Mouse (Mus musculus): ENCODE measurements at regions not wholly inside any gene's neighbourhood (a gene's known extent, or its start where the extent isn't known, plus 50 kb on each side); places are given as distances from the start of the nearest gene placed in this dataset.

- TF ChIP-seq CTCF (conservative IDR thresholded peaks at IDR 0.05; ENCODE audit: low read length) (no peak), POU5F1 (IDR thresholded peaks at IDR 0.05; ENCODE audit: borderline replicate concordance, low read length) (no peak), NANOG (IDR thresholded peaks at IDR 0.05; ENCODE audit: borderline replicate concordance, low read length) (no peak)
Measured at GRCm38 (mm10) chr7:95959068-95959467, 212.0 kb upstream of the Tenm4 start.

Data from E14TG2a.4 (cell line).